Mouse (Mus musculus): ENCODE measurements around the gene Agap1. TPM values are rescaled to one million over a fixed set of nuclear protein-coding genes. Genes with fewer than 3 reads are reported as not detected.

Gene Agap1
- 3.9 and 4.3 TPM in 2 replicates for polyA plus RNA-seq (2012; rRNA removed)

- 1% methylated on average over 118 of the region's 118 CpGs for WGBS
Measured at GRCm38 (mm10) chr1:89454196-89455123, at the start of gene Agap1. Gene Agap1, plus strand, starts transcription at chr1:89454806.

GRCm38 (mm10) chr1:89405991-89406390 lies 48.6 kb upstream of the Agap1 start:
- Histone ChIP-seq H3K27me3 (ENCODE audit: control insufficient read depth, insufficient read depth, low read length) (no peaks in the 10 kb centered on the region), H3K4me3 (ENCODE audit: control insufficient read depth, insufficient read depth, low read length) (no peak overlapping the region), H3K36me3 (ENCODE audit: control insufficient read depth, insufficient read depth, low read length) (no peaks in the 10 kb centered on the region), H3K4me1 (replicated peaks; ENCODE audit: control insufficient read depth, insufficient read depth, low read length) (no peaks in the 10 kb centered on the region), H3K27ac (ENCODE audit: control insufficient read depth, insufficient read depth, low read length) (no peak overlapping the region)
- DNase-seq, result no peak
- 89% methylated on average over 6 of the region's 6 CpGs for WGBS
- TF ChIP-seq CTCF (IDR thresholded peaks at IDR 0.05; ENCODE audit: borderline replicate concordance, control insufficient read depth, extremely low read depth, insufficient read depth, low read length, poor library complexity) (no peak), POLR2A (IDR thresholded peaks at IDR 0.05; ENCODE audit: control insufficient read depth, extremely low read depth, insufficient read depth, low read length, poor library complexity) (no peak)

More at GRCm38 (mm10) chr1:89454196-89455123, at the start of gene Agap1:
- H3K27ac ChIP-seq (ENCODE audit: control insufficient read depth, insufficient read depth, low read length), result no peak within 1 kb of the TSS
- peak within 1 kb of the TSS; percentile 50 for H3K4me3 ChIP-seq (ENCODE audit: control insufficient read depth, insufficient read depth, low read length)
- no peak for TF ChIP-seq CTCF (IDR thresholded peaks at IDR 0.05; ENCODE audit: borderline replicate concordance, control insufficient read depth, extremely low read depth, insufficient read depth, low read length, poor library complexity)
- no peak for TF ChIP-seq POLR2A (IDR thresholded peaks at IDR 0.05; ENCODE audit: control insufficient read depth, extremely low read depth, insufficient read depth, low read length, poor library complexity)
- H3K27me3 ChIP-seq (ENCODE audit: control insufficient read depth, insufficient read depth, low read length), result peaks cover 6% of the 10 kb centered on the region
- peak; percentile 27 for DNase-seq
- no peaks in the 10 kb centered on the region for H3K4me1 ChIP-seq (replicated peaks; ENCODE audit: control insufficient read depth, insufficient read depth, low read length)
- H3K36me3 ChIP-seq (ENCODE audit: control insufficient read depth, insufficient read depth, low read length), result no peaks in the 10 kb centered on the region

DNA sequence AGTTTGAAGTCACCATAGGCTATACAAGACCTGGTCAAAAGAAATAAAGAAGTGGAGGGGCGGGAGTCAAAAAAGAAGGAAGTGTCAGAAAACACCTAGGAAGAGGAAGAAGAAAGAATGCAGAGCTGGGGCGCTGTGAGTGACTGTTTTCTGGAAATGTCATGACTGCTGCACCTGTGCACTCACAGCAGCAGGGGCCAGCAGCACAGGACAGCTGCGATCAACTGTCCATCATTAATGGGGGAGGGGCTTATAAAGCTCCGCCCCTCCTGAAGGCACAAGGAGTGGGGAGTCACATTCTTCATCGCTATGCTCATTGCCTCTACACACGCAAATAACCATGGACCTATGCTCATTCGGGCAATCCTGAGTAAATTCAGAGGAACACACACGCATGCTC lies 46.6 kb upstream of the Agap1 start:
- Histone ChIP-seq H3K4me3 (ENCODE audit: control insufficient read depth, insufficient read depth, low read length) (no peak overlapping the region), H3K4me1 (replicated peaks; ENCODE audit: control insufficient read depth, insufficient read depth, low read length) (no peaks in the 10 kb centered on the region), H3K27ac (ENCODE audit: control insufficient read depth, insufficient read depth, low read length) (no peak overlapping the region), H3K36me3 (ENCODE audit: control insufficient read depth, insufficient read depth, low read length) (no peaks in the 10 kb centered on the region), H3K27me3 (ENCODE audit: control insufficient read depth, insufficient read depth, low read length) (no peaks in the 10 kb centered on the region)
- WGBS, result 82% methylated on average over 8 of the region's 8 CpGs
- DNase-seq, result no peak
- TF ChIP-seq CTCF (IDR thresholded peaks at IDR 0.05; ENCODE audit: borderline replicate concordance, control insufficient read depth, extremely low read depth, insufficient read depth, low read length, poor library complexity) (no peak), POLR2A (IDR thresholded peaks at IDR 0.05; ENCODE audit: control insufficient read depth, extremely low read depth, insufficient read depth, low read length, poor library complexity) (no peak)

GRCm38 (mm10) chr1:89413122-89413521 lies 41.5 kb upstream of the Agap1 start:
- no peak overlapping the region for H3K27ac ChIP-seq (ENCODE audit: control insufficient read depth, insufficient read depth, low read length)
- DNase-seq, result no peak

GRCm38 (mm10) chr1:89414563-89414962 lies 40.0 kb upstream of the Agap1 start:
- no peak for DNase-seq
- Histone ChIP-seq H3K27me3 (ENCODE audit: control insufficient read depth, insufficient read depth, low read length) (no peaks in the 10 kb centered on the region), H3K27ac (ENCODE audit: control insufficient read depth, insufficient read depth, low read length) (no peak overlapping the region), H3K4me3 (ENCODE audit: control insufficient read depth, insufficient read depth, low read length) (no peak overlapping the region), H3K36me3 (ENCODE audit: control insufficient read depth, insufficient read depth, low read length) (no peaks in the 10 kb centered on the region), H3K4me1 (replicated peaks; ENCODE audit: control insufficient read depth, insufficient read depth, low read length) (no peaks in the 10 kb centered on the region)
- WGBS, result 93% methylated on average over 9 of the region's 9 CpGs
- TF ChIP-seq CTCF (IDR thresholded peaks at IDR 0.05; ENCODE audit: borderline replicate concordance, control insufficient read depth, extremely low read depth, insufficient read depth, low read length, poor library complexity) (no peak), POLR2A (IDR thresholded peaks at IDR 0.05; ENCODE audit: control insufficient read depth, extremely low read depth, insufficient read depth, low read length, poor library complexity) (no peak)

More at GRCm38 (mm10) chr1:89413122-89413521, 41.5 kb upstream of the Agap1 start:
- no peaks in the 10 kb centered on the region for H3K36me3 ChIP-seq (ENCODE audit: control insufficient read depth, insufficient read depth, low read length)
- 82% methylated on average over 2 of the region's 2 CpGs for WGBS
- no peak overlapping the region for H3K4me3 ChIP-seq (ENCODE audit: control insufficient read depth, insufficient read depth, low read length)
- no peak for TF ChIP-seq CTCF (IDR thresholded peaks at IDR 0.05; ENCODE audit: borderline replicate concordance, control insufficient read depth, extremely low read depth, insufficient read depth, low read length, poor library complexity)
- no peak for TF ChIP-seq POLR2A (IDR thresholded peaks at IDR 0.05; ENCODE audit: control insufficient read depth, extremely low read depth, insufficient read depth, low read length, poor library complexity)
- no peaks in the 10 kb centered on the region for H3K4me1 ChIP-seq (replicated peaks; ENCODE audit: control insufficient read depth, insufficient read depth, low read length)
- no peaks in the 10 kb centered on the region for H3K27me3 ChIP-seq (ENCODE audit: control insufficient read depth, insufficient read depth, low read length)

GRCm38 (mm10) chr1:89416929-89417328 lies 37.7 kb upstream of the Agap1 start:
- WGBS, result 38% methylated on average over 5 of the region's 5 CpGs
- Histone ChIP-seq H3K27me3 (ENCODE audit: control insufficient read depth, insufficient read depth, low read length) (no peaks in the 10 kb centered on the region), H3K4me1 (replicated peaks; ENCODE audit: control insufficient read depth, insufficient read depth, low read length) (no peaks in the 10 kb centered on the region), H3K27ac (ENCODE audit: control insufficient read depth, insufficient read depth, low read length) (no peak overlapping the region), H3K36me3 (ENCODE audit: control insufficient read depth, insufficient read depth, low read length) (no peaks in the 10 kb centered on the region), H3K4me3 (ENCODE audit: control insufficient read depth, insufficient read depth, low read length) (no peak overlapping the region)
- TF ChIP-seq POLR2A (IDR thresholded peaks at IDR 0.05; ENCODE audit: control insufficient read depth, extremely low read depth, insufficient read depth, low read length, poor library complexity), result no peak
- no peak for TF ChIP-seq CTCF (IDR thresholded peaks at IDR 0.05; ENCODE audit: borderline replicate concordance, control insufficient read depth, extremely low read depth, insufficient read depth, low read length, poor library complexity)
- no peak for DNase-seq

All from thymus, adult 2 months (tissue).